Mouse (Mus musculus) embryonic facial prominence, embryonic 14.5 days (tissue): ENCODE results near the gene Fam78b. TPM values are rescaled to one million over a fixed set of nuclear protein-coding genes. Genes with fewer than 3 reads are reported as not detected.

ENCODE experiments used
- ATAC-seq: fragments of 200-750 bp; cut with Nextera tagmentation; 2 replicates; pipeline ENCODE4 v1.8.0; 2017; ENCODE audit warnings: low read depth, moderate number of reproducible peaks, moderate TSS enrichment
- DNase-seq: peaks from one replicate; pipeline ENCODE4 v3.0.0-alpha.2; 2015; ENCODE audit warnings: low spot score
- H3K27ac ChIP-seq: fragments of 300-500 bp; sonication (generic); replicated peaks from 2 replicates; pipeline ENCODE4 v1.5.1; 2014; ENCODE audit warnings: low read depth, mild to moderate bottlenecking, low read length, moderate library complexity
- H3K27me3 ChIP-seq: fragments of 300-500 bp; sonication (generic); replicated peaks from 2 replicates; pipeline ENCODE4 v1.6.1; 2014; ENCODE audit warnings: low read length; ENCODE audit not compliant: control insufficient read depth, insufficient read depth
- H3K36me3 ChIP-seq: fragments of 300-500 bp; sonication (generic); 2 replicates; pipeline ENCODE4 v1.6.1; 2014; ENCODE audit warnings: low read length, mixed read lengths; ENCODE audit not compliant: control insufficient read depth, insufficient read depth
- H3K4me1 ChIP-seq: fragments of 300-500 bp; sonication (generic); 2 replicates; pipeline ENCODE4 v1.6.1; 2014; ENCODE audit warnings: antibody characterized with exemption, low read length; ENCODE audit not compliant: control insufficient read depth, insufficient read depth
- H3K4me2 ChIP-seq: fragments of 300-500 bp; sonication (generic); 2 replicates; pipeline ENCODE4 v1.6.1; 2014; ENCODE audit warnings: low read depth, mild to moderate bottlenecking, low read length, moderate library complexity, mixed read lengths
- H3K4me3 ChIP-seq: fragments of 300-500 bp; sonication (generic); 2 replicates; pipeline ENCODE4 v1.5.1; 2014; ENCODE audit warnings: low read depth, mild to moderate bottlenecking, low read length
- H3K9ac ChIP-seq: fragments of 300-500 bp; sonication (generic); 2 replicates; pipeline ENCODE4 v1.6.1; 2014; ENCODE audit warnings: low read depth, mild to moderate bottlenecking, low read length, moderate library complexity, mixed read lengths
- H3K9me3 ChIP-seq: fragments of 300-500 bp; sonication (generic); 2 replicates; pipeline ENCODE4 v1.6.1; 2016; ENCODE audit warnings: low read length; ENCODE audit not compliant: control insufficient read depth
- WGBS: fragments of 180-500 bp; shearing (Covaris S2); extraction: QIAGEN DNeasy Blood & Tissue Kit; methylation state at CpG from one replicate; pipeline ENCODE4 v1.1.7; 2014; 5-methylcytosine and 5-hydroxymethylcytosine counted together
- polyA plus RNA-seq: library from polyadenylated mRNA; unstranded; fragments of >200 nt; fragmentation: Nextera tagmentation; extraction: Ambion mirVana; gene quantifications from 2 replicates; pipeline ENCODE4 v1.2.1, GENCODE M21; 2014

Gene Fam78b
- polyA plus RNA-seq, 1 experiment from 2014 or later = 2.3 TPM

GRCm38 (mm10) chr1:167105916-167106315 is 104.7 kb downstream of the Fam78b start:
- ATAC-seq = no peak
- Histone ChIP-seq H3K4me1 (no peaks in the 10 kb centered on the region), H3K27ac (no peak overlapping the region), H3K36me3 (no peaks in the 10 kb centered on the region), H3K9ac (no peak overlapping the region), H3K4me3 (no peak overlapping the region), H3K4me2 (no peak overlapping the region), H3K9me3 (no peaks in the 10 kb centered on the region), H3K27me3 (no peaks in the 10 kb centered on the region)
- 81% methylated on average over 4 of the region's 4 CpGs for WGBS
- no peak for DNase-seq

- Histone ChIP-seq H3K4me2 (no peak overlapping the region), H3K9ac (no peak overlapping the region), H3K4me3 (no peak overlapping the region), H3K27ac (no peak overlapping the region), H3K36me3 (no peaks in the 10 kb centered on the region), H3K9me3 (no peaks in the 10 kb centered on the region), H3K27me3 (no peaks in the 10 kb centered on the region), H3K4me1 (no peaks in the 10 kb centered on the region)
- ATAC-seq (no peak), DNase-seq (no peak)
- 79% methylated on average over 8 of the region's 8 CpGs for WGBS
Observed at GRCm38 (mm10) chr1:167108973-167109509, 107.8 kb downstream of the Fam78b start.

- Histone ChIP-seq H3K4me1 (no peaks in the 10 kb centered on the region), H3K27ac (no peak overlapping the region), H3K4me3 (no peak overlapping the region), H3K9me3 (no peaks in the 10 kb centered on the region), H3K27me3 (no peaks in the 10 kb centered on the region), H3K9ac (no peak overlapping the region), H3K36me3 (no peaks in the 10 kb centered on the region), H3K4me2 (no peak overlapping the region)
- 69% methylated on average over 4 of the region's 4 CpGs for WGBS
- DNase-seq (peak; percentile 33), ATAC-seq (no peak)
Observed at GRCm38 (mm10) chr1:167114363-167115050, 113.3 kb downstream of the Fam78b start.

GRCm38 (mm10) chr1:167115121-167115520 is 113.9 kb downstream of the Fam78b start:
- Histone ChIP-seq H3K36me3 (no peaks in the 10 kb centered on the region), H3K4me2 (no peak overlapping the region), H3K4me1 (no peaks in the 10 kb centered on the region), H3K27me3 (no peaks in the 10 kb centered on the region), H3K4me3 (no peak overlapping the region), H3K9me3 (no peaks in the 10 kb centered on the region), H3K9ac (no peak overlapping the region), H3K27ac (no peak overlapping the region)
- WGBS = 35% methylated on average over 4 of the region's 4 CpGs
- ATAC-seq (no peak), DNase-seq (no peak)

GRCm38 (mm10) chr1:167116733-167117132 is 115.5 kb downstream of the Fam78b start:
- ATAC-seq = no peak
- 81% methylated on average over 3 of the region's 3 CpGs for WGBS
- H3K9ac ChIP-seq = no peak overlapping the region

GRCm38 (mm10) chr1:167118971-167119370 is 117.8 kb downstream of the Fam78b start:
- ATAC-seq = no peak
- H3K27me3 ChIP-seq = no peaks in the 10 kb centered on the region
- WGBS = 81% methylated on average over 7 of the region's 7 CpGs
- H3K4me3 ChIP-seq = no peak overlapping the region
- DNase-seq = no peak
- H3K9ac ChIP-seq = no peak overlapping the region
- H3K36me3 ChIP-seq = no peaks in the 10 kb centered on the region
- H3K4me1 ChIP-seq = no peaks in the 10 kb centered on the region
- no peak overlapping the region for H3K27ac ChIP-seq
- no peak overlapping the region for H3K4me2 ChIP-seq
- H3K9me3 ChIP-seq = no peaks in the 10 kb centered on the region

More at GRCm38 (mm10) chr1:167116733-167117132, 115.5 kb downstream of the Fam78b start:
- Histone ChIP-seq H3K4me1 (no peaks in the 10 kb centered on the region), H3K27me3 (no peaks in the 10 kb centered on the region), H3K27ac (no peak overlapping the region), H3K36me3 (no peaks in the 10 kb centered on the region), H3K4me3 (no peak overlapping the region), H3K9me3 (no peaks in the 10 kb centered on the region), H3K4me2 (no peak overlapping the region)
- DNase-seq = no peak

- no peaks in the 10 kb centered on the region for H3K4me1 ChIP-seq
- ATAC-seq (no peak), DNase-seq (peak; percentile 14)
- 72% methylated on average over 8 of the region's 8 CpGs for WGBS
- H3K36me3 ChIP-seq = no peaks in the 10 kb centered on the region
- no peak overlapping the region for H3K4me2 ChIP-seq
- H3K4me3 ChIP-seq = no peak overlapping the region
- no peaks in the 10 kb centered on the region for H3K9me3 ChIP-seq
- no peaks in the 10 kb centered on the region for H3K27me3 ChIP-seq
- H3K9ac ChIP-seq = no peak overlapping the region
- H3K27ac ChIP-seq = no peak overlapping the region
Observed at GRCm38 (mm10) chr1:167119439-167119838, 118.2 kb downstream of the Fam78b start.

- Histone ChIP-seq H3K4me3 (no peak overlapping the region), H3K9ac (no peak overlapping the region), H3K4me2 (no peak overlapping the region), H3K36me3 (no peaks in the 10 kb centered on the region), H3K4me1 (no peaks in the 10 kb centered on the region), H3K9me3 (no peaks in the 10 kb centered on the region), H3K27me3 (no peaks in the 10 kb centered on the region), H3K27ac (no peak overlapping the region)
- WGBS = 92% methylated on average over 2 of the region's 2 CpGs
- DNase-seq (no peak), ATAC-seq (no peak)
Observed at GRCm38 (mm10) chr1:167122436-167122835, 121.2 kb downstream of the Fam78b start.

- Histone ChIP-seq H3K36me3 (no peaks in the 10 kb centered on the region), H3K27ac (no peak overlapping the region), H3K4me1 (no peaks in the 10 kb centered on the region), H3K9me3 (no peaks in the 10 kb centered on the region), H3K27me3 (no peaks in the 10 kb centered on the region), H3K9ac (no peak overlapping the region), H3K4me2 (no peak overlapping the region), H3K4me3 (no peak overlapping the region)
- no peak for ATAC-seq
- DNase-seq = peak; percentile 60
Observed at GRCm38 (mm10) chr1:167123551-167123950, 122.3 kb downstream of the Fam78b start.
